Mouse (Mus musculus): ENCODE data around the gene Rras. TPM values are rescaled to one million over a fixed set of nuclear protein-coding genes. Genes with fewer than 3 reads are reported as not detected.

The Rras gene
- polyA plus RNA-seq, 1 experiment from 2014 or later = 81.5 TPM

- Histone ChIP-seq H3K9ac (ENCODE audit: low read length) (peak overlapping the region; percentile 84), H3K27ac (replicated peaks) (peak overlapping the region; percentile 95), H3K4me3 (ENCODE audit: low read depth, low read length) (peak overlapping the region; percentile 67), H3K9me3 (ENCODE audit: control insufficient read depth, low read length) (no peaks in the 10 kb centered on the region), H3K4me2 (replicated peaks; ENCODE audit: low read depth) (peak overlapping the region; percentile 79), H3K4me1 (replicated peaks; ENCODE audit: control insufficient read depth, insufficient read depth) (peaks cover 8% of the 10 kb centered on the region), H3K27me3 (ENCODE audit: control insufficient read depth, insufficient read depth, low read length) (no peaks in the 10 kb centered on the region), H3K36me3 (ENCODE audit: control insufficient read depth, insufficient read depth, low read length) (peaks cover 17% of the 10 kb centered on the region)
- no peak; the same call in 1 of the 2 replicates for ATAC-seq (ENCODE audit: low FRiP score, low TSS enrichment)
- TF ChIP-seq EP300 (optimal IDR thresholded peaks at IDR 0.05) (no peak), CTCF (IDR thresholded peaks at IDR 0.05; ENCODE audit: low read depth) (no peak)
- DNase-seq (ENCODE audit: low spot score) = no peak
- WGBS = 2% methylated on average over 15 of the region's 15 CpGs
Observed at GRCm38 (mm10) chr7:44997940-44998428, 19.8 kb upstream of the Rras start.

- Histone ChIP-seq H3K4me2 (replicated peaks; ENCODE audit: low read depth) (peak within 1 kb of the TSS; percentile 79), H3K9me3 (ENCODE audit: control insufficient read depth, low read length) (no peaks in the 10 kb centered on the region), H3K9ac (ENCODE audit: low read length) (peak within 1 kb of the TSS; percentile 84), H3K36me3 (ENCODE audit: control insufficient read depth, insufficient read depth, low read length) (peaks cover 22% of the 10 kb centered on the region), H3K27ac (replicated peaks) (peak within 1 kb of the TSS; percentile 95), H3K4me1 (replicated peaks; ENCODE audit: control insufficient read depth, insufficient read depth) (peaks cover 8% of the 10 kb centered on the region), H3K27me3 (ENCODE audit: control insufficient read depth, insufficient read depth, low read length) (no peaks in the 10 kb centered on the region), H3K4me3 (ENCODE audit: low read depth, low read length) (peak within 1 kb of the TSS; percentile 67)
- ATAC-seq (ENCODE audit: low FRiP score, low TSS enrichment) (peak; percentile 9; the same call in 1 of the 2 replicates), DNase-seq (ENCODE audit: low spot score) (peak; percentile 73)
- TF ChIP-seq CTCF (IDR thresholded peaks at IDR 0.05; ENCODE audit: low read depth) (no peak), EP300 (optimal IDR thresholded peaks at IDR 0.05) (no peak)
- WGBS = 1% methylated on average over 18 of the region's 18 CpGs
Observed at GRCm38 (mm10) chr7:44998501-44998955, 19.2 kb upstream of the Rras start, which contains the start of gene Bcl2l12. TSS of gene Bcl2l12 (minus strand) at chr7:44998712.

GRCm38 (mm10) chr7:44999753-45000152 lies 18.0 kb upstream of the Rras start:
- no peak overlapping the region; the same call in 1 of the 2 replicates for H3K9ac ChIP-seq (ENCODE audit: low read length)
- H3K4me2 ChIP-seq (replicated peaks; ENCODE audit: low read depth) = 0 out of 2 replicates have a peak overlapping the region, but pooled peaks have one; percentile 23
- no peak for DNase-seq (ENCODE audit: low spot score)
- H3K27me3 ChIP-seq (ENCODE audit: control insufficient read depth, insufficient read depth, low read length) = no peaks in the 10 kb centered on the region
- no peak overlapping the region for H3K27ac ChIP-seq (replicated peaks)
- 50% methylated on average over 11 of the region's 11 CpGs for WGBS
- H3K4me1 ChIP-seq (replicated peaks; ENCODE audit: control insufficient read depth, insufficient read depth) = peaks cover 8% of the 10 kb centered on the region
- no peak overlapping the region for H3K4me3 ChIP-seq (ENCODE audit: low read depth, low read length)
- peaks cover 25% of the 10 kb centered on the region for H3K36me3 ChIP-seq (ENCODE audit: control insufficient read depth, insufficient read depth, low read length)
- ATAC-seq (ENCODE audit: low FRiP score, low TSS enrichment) = no peak
- TF ChIP-seq CTCF (IDR thresholded peaks at IDR 0.05; ENCODE audit: low read depth) (no peak), EP300 (optimal IDR thresholded peaks at IDR 0.05) (no peak)
- no peaks in the 10 kb centered on the region for H3K9me3 ChIP-seq (ENCODE audit: control insufficient read depth, low read length)

- peak; percentile 54 for DNase-seq (ENCODE audit: low spot score)
- no peaks in the 10 kb centered on the region for H3K27me3 ChIP-seq (ENCODE audit: control insufficient read depth, insufficient read depth, low read length)
- no peak overlapping the region for H3K9ac ChIP-seq (ENCODE audit: low read length)
- TF ChIP-seq CTCF (IDR thresholded peaks at IDR 0.05; ENCODE audit: low read depth) (no peak), EP300 (optimal IDR thresholded peaks at IDR 0.05) (no peak)
- no peaks in the 10 kb centered on the region for H3K9me3 ChIP-seq (ENCODE audit: control insufficient read depth, low read length)
- H3K36me3 ChIP-seq (ENCODE audit: control insufficient read depth, insufficient read depth, low read length) = peaks cover 31% of the 10 kb centered on the region
- 78% methylated on average over 21 of the region's 21 CpGs for WGBS
- no peak overlapping the region for H3K4me2 ChIP-seq (replicated peaks; ENCODE audit: low read depth)
- H3K4me1 ChIP-seq (replicated peaks; ENCODE audit: control insufficient read depth, insufficient read depth) = peaks cover 8% of the 10 kb centered on the region
- H3K27ac ChIP-seq (replicated peaks) = 0 out of 2 replicates have a peak overlapping the region, but pooled peaks have one; percentile 4
- ATAC-seq (ENCODE audit: low FRiP score, low TSS enrichment) = no peak
- H3K4me3 ChIP-seq (ENCODE audit: low read depth, low read length) = no peak overlapping the region
Observed at GRCm38 (mm10) chr7:45000539-45001114, 17.1 kb upstream of the Rras start.

DNA sequence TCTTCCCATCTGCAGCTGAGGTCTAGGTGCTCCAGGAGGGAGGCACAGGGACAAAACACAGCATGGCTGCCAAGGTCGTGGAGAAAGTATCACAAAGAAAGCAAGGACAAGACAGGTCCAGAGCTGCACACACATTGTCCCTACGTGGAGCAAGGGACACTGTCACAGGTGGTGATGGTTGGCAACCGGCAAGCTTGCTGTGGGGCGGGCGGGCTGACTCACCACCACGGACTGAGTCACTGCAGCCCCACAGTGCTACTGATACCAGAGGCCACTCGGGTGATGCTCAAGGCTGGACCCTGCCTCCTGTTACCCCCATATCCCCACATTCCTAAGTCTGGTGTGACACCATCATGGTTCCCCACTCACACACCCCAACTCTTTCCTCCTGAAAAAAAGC lies 15.3 kb upstream of the Rras start:
- Histone ChIP-seq H3K27ac (replicated peaks) (no peak overlapping the region), H3K4me2 (replicated peaks; ENCODE audit: low read depth) (no peak overlapping the region), H3K36me3 (ENCODE audit: control insufficient read depth, insufficient read depth, low read length) (peaks cover 47% of the 10 kb centered on the region), H3K9me3 (ENCODE audit: control insufficient read depth, low read length) (no peaks in the 10 kb centered on the region), H3K9ac (ENCODE audit: low read length) (no peak overlapping the region), H3K27me3 (ENCODE audit: control insufficient read depth, insufficient read depth, low read length) (no peaks in the 10 kb centered on the region), H3K4me3 (ENCODE audit: low read depth, low read length) (no peak overlapping the region), H3K4me1 (replicated peaks; ENCODE audit: control insufficient read depth, insufficient read depth) (0 out of 2 replicates have a peak, but pooled peaks cover 4% of the 10 kb centered on the region)
- 59% methylated on average over 7 of the region's 7 CpGs for WGBS
- TF ChIP-seq EP300 (optimal IDR thresholded peaks at IDR 0.05) (no peak), CTCF (IDR thresholded peaks at IDR 0.05; ENCODE audit: low read depth) (no peak)
- no peak for ATAC-seq (ENCODE audit: low FRiP score, low TSS enrichment)
- no peak for DNase-seq (ENCODE audit: low spot score)

DNA sequence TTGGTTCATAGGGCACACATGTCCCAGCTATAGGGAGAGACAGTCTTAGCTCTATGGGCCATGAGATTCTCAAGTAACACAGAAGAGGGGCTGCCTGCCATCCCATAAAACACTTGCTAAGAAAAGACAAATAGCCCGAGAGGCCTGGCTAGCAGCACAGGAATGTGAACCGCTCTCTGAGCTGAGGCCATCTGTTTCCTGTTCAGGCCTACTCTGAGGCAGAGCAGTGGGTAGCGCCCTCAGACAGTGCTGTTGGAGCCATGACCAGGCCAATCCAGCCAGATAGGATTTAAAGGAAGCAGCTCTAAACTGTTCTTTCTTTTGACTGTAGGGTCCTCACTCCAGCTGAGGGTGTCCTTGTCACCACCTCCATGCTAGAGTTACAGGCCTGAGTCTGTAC lies 13.2 kb upstream of the Rras start:
- Histone ChIP-seq H3K4me1 (replicated peaks; ENCODE audit: control insufficient read depth, insufficient read depth) (0 out of 2 replicates have a peak, but pooled peaks cover under 1% of the 10 kb centered on the region), H3K27me3 (ENCODE audit: control insufficient read depth, insufficient read depth, low read length) (no peaks in the 10 kb centered on the region), H3K27ac (replicated peaks) (no peak overlapping the region), H3K9me3 (ENCODE audit: control insufficient read depth, low read length) (no peaks in the 10 kb centered on the region), H3K9ac (ENCODE audit: low read length) (no peak overlapping the region), H3K4me3 (ENCODE audit: low read depth, low read length) (no peak overlapping the region), H3K4me2 (replicated peaks; ENCODE audit: low read depth) (no peak overlapping the region), H3K36me3 (ENCODE audit: control insufficient read depth, insufficient read depth, low read length) (peaks cover 58% of the 10 kb centered on the region)
- no peak for TF ChIP-seq EP300 (optimal IDR thresholded peaks at IDR 0.05)
- TF ChIP-seq CTCF (IDR thresholded peaks at IDR 0.05; ENCODE audit: low read depth) = no peak
- WGBS = 55% methylated on average over 3 of the region's 3 CpGs
- ATAC-seq (ENCODE audit: low FRiP score, low TSS enrichment) (no peak), DNase-seq (ENCODE audit: low spot score) (no peak)
